Mouse (Mus musculus): ENCODE results near the gene Rplp2.
"Not testable (repeated sequence)": the region's sequence is repeated elsewhere in the genome, so short reads cannot be mapped to it uniquely, and the experiment has no call there.

Gene Rplp2

GRCm38 (mm10) chr7:141447110-141447991 lies at the start of gene Rplp2:
Rplp2 (plus strand) TSS chr7:141447370.
- DNase-seq (ENCODE audit: low spot score), result peak; percentile 92

- no peak for DNase-seq (ENCODE audit: low spot score)
These were observed 43.9 kb upstream of the Rplp2 start for GRCm38 (mm10) chr7:141403305-141403704.

GRCm38 (mm10) chr7:141405466-141405865 lies 41.7 kb upstream of the Rplp2 start:
- no peak for DNase-seq (ENCODE audit: low spot score)

- not testable (repeated sequence) for DNase-seq (ENCODE audit: low spot score)
These were observed 39.5 kb upstream of the Rplp2 start for GRCm38 (mm10) chr7:141407670-141408069.

GRCm38 (mm10) chr7:141408833-141409232 lies 38.3 kb upstream of the Rplp2 start:
- peak; percentile 78 for DNase-seq (ENCODE audit: low spot score)

- no peak for DNase-seq (ENCODE audit: low spot score)
These were observed 36.5 kb upstream of the Rplp2 start for GRCm38 (mm10) chr7:141410631-141411030.

GRCm38 (mm10) chr7:141411667-141412066 lies 35.5 kb upstream of the Rplp2 start:
- DNase-seq (ENCODE audit: low spot score), result no peak

- no peak for DNase-seq (ENCODE audit: low spot score)
These were observed 33.8 kb upstream of the Rplp2 start for GRCm38 (mm10) chr7:141413331-141413730.

- peak; percentile 94 for DNase-seq (ENCODE audit: low spot score)
These were observed 33.2 kb upstream of the Rplp2 start, which contains the start of gene Gatd1 for GRCm38 (mm10) chr7:141413809-141414584. Gatd1 (minus strand) TSS chr7:141414136.

GRCm38 (mm10) chr7:141416144-141416841 lies 30.9 kb upstream of the Rplp2 start:
- DNase-seq (ENCODE audit: low spot score), result no peak

- no peak for DNase-seq (ENCODE audit: low spot score)
These were observed 29.2 kb upstream of the Rplp2 start for GRCm38 (mm10) chr7:141417731-141418681.

- DNase-seq (ENCODE audit: low spot score), result no peak
These were observed 28.2 kb upstream of the Rplp2 start for GRCm38 (mm10) chr7:141418970-141419369.

GRCm38 (mm10) chr7:141420030-141420702 lies 27.0 kb upstream of the Rplp2 start:
- no peak for DNase-seq (ENCODE audit: low spot score)

- no peak for DNase-seq (ENCODE audit: low spot score)
These were observed 23.4 kb upstream of the Rplp2 start for GRCm38 (mm10) chr7:141423811-141424210.

GRCm38 (mm10) chr7:141426948-141427730 lies 20.0 kb upstream of the Rplp2 start:
- DNase-seq (ENCODE audit: low spot score), result no peak

GRCm38 (mm10) chr7:141428701-141429100 lies 18.5 kb upstream of the Rplp2 start:
- DNase-seq (ENCODE audit: low spot score), result no peak

GRCm38 (mm10) chr7:141429310-141429709 lies 17.9 kb upstream of the Rplp2 start, which contains the start of gene Cend1:
Cend1 (minus strand) TSS chr7:141429491.
- no peak for DNase-seq (ENCODE audit: low spot score)

GRCm38 (mm10) chr7:141429840-141430584 lies 17.2 kb upstream of the Rplp2 start:
- DNase-seq (ENCODE audit: low spot score), result no peak

Measured in layer of hippocampus, adult 9-10 months (tissue).